Mouse (Mus musculus) embryonic facial prominence, embryonic 14.5 days (tissue): ENCODE data around the gene Igf2r. TPM values are rescaled to one million over a fixed set of nuclear protein-coding genes. Genes with fewer than 3 reads are reported as not detected.
"Not testable (repeated sequence)": the region's sequence is repeated elsewhere in the genome, so short reads cannot be mapped to it uniquely, and the experiment has no call there.

Source experiments
- ATAC-seq: fragments of 200-750 bp; cut with Nextera tagmentation; 2 replicates; pipeline ENCODE4 v1.8.0; 2017; ENCODE audit warnings: low read depth, moderate number of reproducible peaks, moderate TSS enrichment
- DNase-seq: peaks from one replicate; pipeline ENCODE4 v3.0.0-alpha.2; 2015; ENCODE audit warnings: low spot score
- H3K27ac ChIP-seq: fragments of 300-500 bp; sonication (generic); replicated peaks from 2 replicates; pipeline ENCODE4 v1.5.1; 2014; ENCODE audit warnings: low read depth, mild to moderate bottlenecking, low read length, moderate library complexity
- H3K27me3 ChIP-seq: fragments of 300-500 bp; sonication (generic); replicated peaks from 2 replicates; pipeline ENCODE4 v1.6.1; 2014; ENCODE audit warnings: low read length; ENCODE audit not compliant: control insufficient read depth, insufficient read depth
- H3K36me3 ChIP-seq: fragments of 300-500 bp; sonication (generic); 2 replicates; pipeline ENCODE4 v1.6.1; 2014; ENCODE audit warnings: low read length, mixed read lengths; ENCODE audit not compliant: control insufficient read depth, insufficient read depth
- H3K4me1 ChIP-seq: fragments of 300-500 bp; sonication (generic); 2 replicates; pipeline ENCODE4 v1.6.1; 2014; ENCODE audit warnings: antibody characterized with exemption, low read length; ENCODE audit not compliant: control insufficient read depth, insufficient read depth
- H3K4me2 ChIP-seq: fragments of 300-500 bp; sonication (generic); 2 replicates; pipeline ENCODE4 v1.6.1; 2014; ENCODE audit warnings: low read depth, mild to moderate bottlenecking, low read length, moderate library complexity, mixed read lengths
- H3K4me3 ChIP-seq: fragments of 300-500 bp; sonication (generic); 2 replicates; pipeline ENCODE4 v1.5.1; 2014; ENCODE audit warnings: low read depth, mild to moderate bottlenecking, low read length
- H3K9ac ChIP-seq: fragments of 300-500 bp; sonication (generic); 2 replicates; pipeline ENCODE4 v1.6.1; 2014; ENCODE audit warnings: low read depth, mild to moderate bottlenecking, low read length, moderate library complexity, mixed read lengths
- H3K9me3 ChIP-seq: fragments of 300-500 bp; sonication (generic); 2 replicates; pipeline ENCODE4 v1.6.1; 2016; ENCODE audit warnings: low read length; ENCODE audit not compliant: control insufficient read depth
- WGBS: fragments of 180-500 bp; shearing (Covaris S2); extraction: QIAGEN DNeasy Blood & Tissue Kit; methylation state at CpG from one replicate; pipeline ENCODE4 v1.1.7; 2014; 5-methylcytosine and 5-hydroxymethylcytosine counted together
- polyA plus RNA-seq: library from polyadenylated mRNA; unstranded; fragments of >200 nt; fragmentation: Nextera tagmentation; extraction: Ambion mirVana; gene quantifications from 2 replicates; pipeline ENCODE4 v1.2.1, GENCODE M21; 2014

The Igf2r gene
- polyA plus RNA-seq, 1 experiment from 2014 or later: 66.0 TPM

GRCm38 (mm10) chr17:12684928-12685624, 84.4 kb downstream of the Igf2r start:
- 94% methylated on average over 7 of the region's 7 CpGs for WGBS
- H3K9me3 ChIP-seq: no peaks in the 10 kb centered on the region
- no peak overlapping the region for H3K27ac ChIP-seq
- no peaks in the 10 kb centered on the region for H3K27me3 ChIP-seq
- H3K36me3 ChIP-seq: peaks cover 91% of the 10 kb centered on the region
- H3K9ac ChIP-seq: no peak overlapping the region
- DNase-seq (no peak), ATAC-seq (no peak)
- no peak overlapping the region for H3K4me3 ChIP-seq
- H3K4me2 ChIP-seq: no peak overlapping the region
- H3K4me1 ChIP-seq: no peaks in the 10 kb centered on the region

GRCm38 (mm10) chr17:12684412-12684811, 85.1 kb downstream of the Igf2r start:
- Histone ChIP-seq H3K9me3 (no peaks in the 10 kb centered on the region), H3K9ac (no peak overlapping the region), H3K4me3 (no peak overlapping the region), H3K36me3 (peaks cover 85% of the 10 kb centered on the region), H3K4me1 (no peaks in the 10 kb centered on the region), H3K4me2 (no peak overlapping the region), H3K27ac (no peak overlapping the region), H3K27me3 (no peaks in the 10 kb centered on the region)
- 53% methylated on average over 4 of the region's 4 CpGs for WGBS
- no peak for DNase-seq
- ATAC-seq: no peak

GRCm38 (mm10) chr17:12683582-12683981, 85.9 kb downstream of the Igf2r start:
- Histone ChIP-seq H3K4me2 (no peak overlapping the region), H3K9ac (no peak overlapping the region), H3K36me3 (peaks cover 76% of the 10 kb centered on the region), H3K4me1 (no peaks in the 10 kb centered on the region), H3K4me3 (no peak overlapping the region), H3K27me3 (no peaks in the 10 kb centered on the region), H3K9me3 (no peaks in the 10 kb centered on the region), H3K27ac (no peak overlapping the region)
- no peak for ATAC-seq
- no peak for DNase-seq
- WGBS: 96% methylated on average over 13 of the region's 13 CpGs

- H3K27ac ChIP-seq: no peak overlapping the region
- H3K27me3 ChIP-seq: no peaks in the 10 kb centered on the region
- DNase-seq: no peak
- H3K4me2 ChIP-seq: no peak overlapping the region
- ATAC-seq: no peak
- no peaks in the 10 kb centered on the region for H3K9me3 ChIP-seq
- peaks cover 24% of the 10 kb centered on the region for H3K36me3 ChIP-seq
- no peak overlapping the region for H3K9ac ChIP-seq
- no peak overlapping the region for H3K4me3 ChIP-seq
- H3K4me1 ChIP-seq: no peaks in the 10 kb centered on the region
Observed at GRCm38 (mm10) chr17:12678261-12678660, 91.2 kb downstream of the Igf2r start.

GRCm38 (mm10) chr17:12677139-12677538, 92.3 kb downstream of the Igf2r start:
- Histone ChIP-seq H3K9ac (no peak overlapping the region), H3K27me3 (no peaks in the 10 kb centered on the region), H3K9me3 (no peaks in the 10 kb centered on the region), H3K4me1 (peaks cover 5% of the 10 kb centered on the region; the same call in 1 of the 2 replicates), H3K27ac (no peak overlapping the region), H3K4me3 (no peak overlapping the region), H3K36me3 (peaks cover 14% of the 10 kb centered on the region), H3K4me2 (no peak overlapping the region)
- DNase-seq (no peak), ATAC-seq (no peak)

GRCm38 (mm10) chr17:12675646-12676045, 93.8 kb downstream of the Igf2r start, which contains the start of gene Slc22a1:
Gene Slc22a1, minus strand, starts transcription at chr17:12675829.
- H3K36me3 ChIP-seq: peaks cover under 1% of the 10 kb centered on the region
- ATAC-seq: peak; percentile 50; the same call in 1 of the 2 replicates
- peak; percentile 66 for DNase-seq

GRCm38 (mm10) chr17:12674980-12675379, 94.5 kb downstream of the Igf2r start:
- not testable (repeated sequence) for H3K4me2 ChIP-seq, H3K9ac ChIP-seq, H3K4me3 ChIP-seq, ATAC-seq, H3K27ac ChIP-seq, DNase-seq, H3K36me3 ChIP-seq, H3K4me1 ChIP-seq, H3K27me3 ChIP-seq, H3K9me3 ChIP-seq
- WGBS: 93% methylated on average over 7 of the region's 7 CpGs

More at GRCm38 (mm10) chr17:12675646-12676045, 93.8 kb downstream of the Igf2r start, which contains the start of gene Slc22a1:
- Histone ChIP-seq H3K4me3 (no peak within 1 kb of the TSS), H3K27ac (no peak within 1 kb of the TSS), H3K4me1 (peaks cover 7% of the 10 kb centered on the region; the same call in 1 of the 2 replicates), H3K9me3 (no peaks in the 10 kb centered on the region), H3K4me2 (no peak within 1 kb of the TSS), H3K9ac (no peak within 1 kb of the TSS), H3K27me3 (no peaks in the 10 kb centered on the region)
- WGBS: 76% methylated on average over 7 of the region's 7 CpGs

GRCm38 (mm10) chr17:12673871-12674270, 95.6 kb downstream of the Igf2r start:
- no peaks in the 10 kb centered on the region for H3K36me3 ChIP-seq
- no peak for ATAC-seq
- H3K27me3 ChIP-seq: no peaks in the 10 kb centered on the region
- no peak for DNase-seq
- no peak overlapping the region for H3K4me2 ChIP-seq
- no peak overlapping the region for H3K9ac ChIP-seq
- no peak overlapping the region for H3K4me3 ChIP-seq
- H3K9me3 ChIP-seq: no peaks in the 10 kb centered on the region
- H3K27ac ChIP-seq: no peak overlapping the region
- 71% methylated on average over 3 of the region's 3 CpGs for WGBS
- H3K4me1 ChIP-seq: peaks cover 7% of the 10 kb centered on the region; the same call in 1 of the 2 replicates

- Histone ChIP-seq H3K36me3 (no peaks in the 10 kb centered on the region), H3K27ac (no peak overlapping the region), H3K27me3 (no peaks in the 10 kb centered on the region), H3K9ac (no peak overlapping the region), H3K4me2 (no peak overlapping the region), H3K9me3 (no peaks in the 10 kb centered on the region), H3K4me3 (no peak overlapping the region), H3K4me1 (peaks cover 7% of the 10 kb centered on the region; the same call in 1 of the 2 replicates)
- ATAC-seq (no peak), DNase-seq (peak; percentile 30)
- 38% methylated on average over 7 of the region's 7 CpGs for WGBS
Observed at GRCm38 (mm10) chr17:12672285-12672790, 97.1 kb downstream of the Igf2r start.
